Mouse (Mus musculus): Measurements from ENCODE around the gene Ppp2r2c. TPM values are rescaled to one million over a fixed set of nuclear protein-coding genes. Genes with fewer than 3 reads are reported as not detected.

Gene Ppp2r2c
- polyA plus RNA-seq, 1 experiment from 2014 or later: 12.2 TPM

DNA sequence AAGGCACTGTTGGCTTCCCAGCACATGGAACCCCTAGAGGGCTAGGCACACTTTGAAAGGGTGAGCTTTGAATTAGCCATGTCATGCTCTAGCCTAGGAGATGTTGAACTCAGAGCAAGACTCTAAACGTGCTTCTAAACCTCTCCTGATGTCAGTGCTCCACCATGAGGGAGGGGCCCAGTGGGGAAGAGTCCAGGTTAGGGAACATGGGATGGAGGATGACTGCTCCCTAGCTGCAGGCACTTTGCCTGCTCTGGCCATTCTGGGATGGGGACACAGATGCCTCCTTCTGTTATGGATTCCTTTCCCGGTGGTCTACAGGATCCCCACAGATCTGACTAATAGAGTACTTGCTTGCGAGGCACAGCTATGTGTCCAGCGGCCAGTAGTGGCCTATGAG, 48.9 kb downstream of the Ppp2r2c start:
- Histone ChIP-seq H3K27ac (no peak overlapping the region), H3K9me3 (no peaks in the 10 kb centered on the region), H3K36me3 (no peaks in the 10 kb centered on the region), H3K27me3 (no peaks in the 10 kb centered on the region), H3K9ac (replicated peaks) (no peak overlapping the region), H3K4me3 (replicated peaks) (no peak overlapping the region), H3K4me2 (replicated peaks) (no peak overlapping the region), H3K4me1 (replicated peaks) (peaks cover 15% of the 10 kb centered on the region)
- WGBS: 77% methylated on average over 4 of the region's 4 CpGs
- no peak for ATAC-seq

DNA sequence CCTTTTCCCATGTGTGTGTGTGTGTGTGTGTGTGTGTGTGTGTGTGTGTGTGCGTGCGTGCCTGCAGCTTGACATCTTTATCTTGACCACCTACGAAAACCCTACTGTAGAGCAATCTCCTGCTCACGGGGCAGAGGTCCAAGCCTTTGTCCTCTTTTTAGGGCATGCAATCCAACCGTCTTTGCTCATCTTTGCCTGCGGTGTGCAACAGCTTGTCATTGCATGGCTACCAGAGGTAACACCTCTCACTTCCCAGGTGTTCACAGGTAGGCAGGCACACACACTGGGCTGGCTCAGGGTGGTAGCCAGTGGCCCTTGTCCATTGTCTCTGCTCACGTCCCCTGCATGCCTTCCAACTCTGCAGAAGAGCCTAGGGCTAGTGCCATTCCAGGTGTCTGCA, 49.7 kb downstream of the Ppp2r2c start:
- Histone ChIP-seq H3K9me3 (no peaks in the 10 kb centered on the region), H3K4me3 (replicated peaks) (no peak overlapping the region), H3K27ac (no peak overlapping the region), H3K36me3 (no peaks in the 10 kb centered on the region), H3K4me1 (replicated peaks) (peaks cover 15% of the 10 kb centered on the region), H3K9ac (replicated peaks) (no peak overlapping the region), H3K4me2 (replicated peaks) (no peak overlapping the region), H3K27me3 (no peaks in the 10 kb centered on the region)
- no peak for ATAC-seq
- 78% methylated on average over 7 of the region's 7 CpGs for WGBS

DNA sequence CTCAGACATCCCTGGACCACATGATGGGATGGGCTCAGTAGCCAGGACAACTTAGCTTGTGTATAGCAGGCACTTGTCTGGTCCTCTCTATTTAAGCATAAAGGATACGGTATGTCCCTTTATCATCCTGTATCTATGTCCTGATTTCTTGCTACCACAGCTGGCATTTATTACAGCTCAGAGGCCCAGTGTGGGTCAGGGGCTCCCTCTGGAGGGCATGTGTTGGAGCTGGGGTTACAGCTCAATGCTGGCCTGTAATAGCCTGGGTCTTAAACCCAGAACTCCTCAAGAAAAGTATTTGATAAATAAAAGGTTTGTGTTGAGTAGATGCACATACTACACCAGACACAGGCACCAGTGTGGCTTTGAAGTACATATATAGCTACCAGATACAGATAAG, 51.8 kb downstream of the Ppp2r2c start:
- Histone ChIP-seq H3K4me2 (replicated peaks) (no peak overlapping the region), H3K9ac (replicated peaks) (no peak overlapping the region), H3K27me3 (no peaks in the 10 kb centered on the region), H3K4me3 (replicated peaks) (no peak overlapping the region), H3K27ac (no peak overlapping the region), H3K36me3 (no peaks in the 10 kb centered on the region), H3K4me1 (replicated peaks) (peaks cover 21% of the 10 kb centered on the region), H3K9me3 (no peaks in the 10 kb centered on the region)
- 0 out of 2 replicates have a peak, but pooled peaks have one; percentile 13 for ATAC-seq
- 36% methylated on average over 1 of the region's 1 CpGs for WGBS

DNA sequence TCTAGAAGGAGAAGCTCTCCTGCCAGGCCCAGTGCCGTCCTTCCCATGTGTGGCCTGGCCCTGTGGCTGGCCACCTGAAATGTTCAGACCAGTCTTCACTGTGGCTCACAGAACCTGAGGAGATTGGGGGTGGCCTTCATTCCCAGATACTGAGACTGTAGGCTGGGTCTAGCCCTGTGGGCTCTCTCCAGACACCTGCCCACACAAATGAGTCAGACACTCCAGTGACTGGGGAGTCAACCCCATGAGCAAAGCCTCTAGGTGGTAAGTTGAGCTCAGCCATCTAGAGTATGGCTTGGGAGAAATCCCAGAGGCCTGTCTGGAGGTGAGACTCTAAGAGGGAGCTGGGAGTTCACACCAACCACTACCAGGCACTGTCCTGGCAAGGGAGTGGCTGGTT, 53.6 kb downstream of the Ppp2r2c start:
- Histone ChIP-seq H3K4me2 (replicated peaks) (no peak overlapping the region), H3K9ac (replicated peaks) (no peak overlapping the region), H3K9me3 (no peaks in the 10 kb centered on the region), H3K4me1 (replicated peaks) (peaks cover 21% of the 10 kb centered on the region), H3K36me3 (no peaks in the 10 kb centered on the region), H3K4me3 (replicated peaks) (no peak overlapping the region), H3K27me3 (no peaks in the 10 kb centered on the region), H3K27ac (no peak overlapping the region)
- no peak for ATAC-seq
- 93% methylated on average over 1 of the region's 1 CpGs for WGBS

DNA sequence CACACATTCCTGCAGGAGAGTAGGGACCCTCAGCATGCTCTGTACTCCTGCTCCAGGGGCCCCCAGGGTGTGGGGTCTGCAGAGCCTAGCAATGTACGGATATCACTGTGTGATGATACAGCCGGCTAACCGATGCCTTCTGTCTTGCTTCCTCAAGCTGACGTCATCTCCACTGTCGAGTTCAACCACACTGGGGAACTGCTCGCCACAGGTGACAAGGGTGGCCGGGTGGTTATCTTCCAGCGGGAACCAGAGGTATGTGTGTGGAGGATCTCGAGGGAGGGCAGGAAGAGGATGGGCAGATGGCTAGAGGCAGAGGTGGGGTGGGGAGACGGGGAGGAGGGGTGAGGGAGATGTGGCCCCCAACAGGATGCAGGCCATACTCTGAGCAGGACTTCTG, 54.5 kb downstream of the Ppp2r2c start:
- ATAC-seq: no peak
- Histone ChIP-seq H3K9me3 (no peaks in the 10 kb centered on the region), H3K27ac (no peak overlapping the region), H3K36me3 (no peaks in the 10 kb centered on the region), H3K27me3 (no peaks in the 10 kb centered on the region), H3K4me2 (replicated peaks) (no peak overlapping the region), H3K9ac (replicated peaks) (no peak overlapping the region), H3K4me3 (replicated peaks) (no peak overlapping the region), H3K4me1 (replicated peaks) (peaks cover 21% of the 10 kb centered on the region)
- 83% methylated on average over 10 of the region's 10 CpGs for WGBS

DNA sequence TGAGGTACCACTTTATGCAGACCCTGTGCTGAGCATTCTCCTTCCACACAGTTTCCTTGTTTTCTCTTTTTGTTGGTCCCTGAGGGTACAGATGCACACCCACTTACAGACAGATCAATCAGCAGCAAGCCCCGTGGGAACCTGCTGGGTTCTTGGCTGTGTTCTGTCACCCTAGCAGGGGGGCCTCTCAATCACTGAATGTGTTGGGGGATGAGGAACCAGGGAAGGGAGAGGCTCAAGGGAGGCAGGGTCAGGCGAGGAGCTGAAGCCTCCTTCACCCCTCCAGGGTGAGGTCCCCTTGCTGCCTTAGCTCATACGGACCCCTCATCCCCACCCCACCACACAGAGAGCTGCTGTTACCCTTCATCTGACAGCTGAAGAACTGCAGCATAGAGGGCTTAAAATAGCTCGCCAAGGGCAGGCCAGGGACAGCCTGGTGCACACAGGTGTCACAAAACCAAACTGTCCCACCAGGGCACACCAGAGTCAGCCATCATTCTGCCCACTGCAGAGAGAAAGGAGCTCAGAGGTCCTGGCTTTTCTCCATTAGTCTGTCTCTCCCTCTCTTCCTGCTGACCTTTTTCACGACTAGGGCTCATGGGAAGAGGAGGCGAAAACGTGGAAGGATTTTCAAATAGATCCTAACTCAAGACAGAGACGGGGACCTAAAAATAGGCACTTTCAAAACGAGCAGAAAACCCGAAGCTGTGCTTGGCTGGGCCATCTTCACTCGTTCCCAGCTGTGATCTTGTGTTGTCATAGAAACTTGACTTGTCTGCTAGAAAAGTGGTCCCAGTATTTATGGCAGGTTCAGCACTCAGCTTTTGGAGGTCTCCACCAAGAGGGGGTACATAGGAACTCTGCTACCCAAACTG, 55.8 kb downstream of the Ppp2r2c start:
- no peak overlapping the region for H3K4me2 ChIP-seq (replicated peaks)
- no peaks in the 10 kb centered on the region for H3K27me3 ChIP-seq
- H3K27ac ChIP-seq: no peak overlapping the region
- H3K4me3 ChIP-seq (replicated peaks): no peak overlapping the region
- no peak for ATAC-seq
- H3K9ac ChIP-seq (replicated peaks): no peak overlapping the region
- no peaks in the 10 kb centered on the region for H3K9me3 ChIP-seq
- 54% methylated on average over 11 of the region's 11 CpGs for WGBS
- H3K36me3 ChIP-seq: no peaks in the 10 kb centered on the region
- peaks cover 10% of the 10 kb centered on the region for H3K4me1 ChIP-seq (replicated peaks)

DNA sequence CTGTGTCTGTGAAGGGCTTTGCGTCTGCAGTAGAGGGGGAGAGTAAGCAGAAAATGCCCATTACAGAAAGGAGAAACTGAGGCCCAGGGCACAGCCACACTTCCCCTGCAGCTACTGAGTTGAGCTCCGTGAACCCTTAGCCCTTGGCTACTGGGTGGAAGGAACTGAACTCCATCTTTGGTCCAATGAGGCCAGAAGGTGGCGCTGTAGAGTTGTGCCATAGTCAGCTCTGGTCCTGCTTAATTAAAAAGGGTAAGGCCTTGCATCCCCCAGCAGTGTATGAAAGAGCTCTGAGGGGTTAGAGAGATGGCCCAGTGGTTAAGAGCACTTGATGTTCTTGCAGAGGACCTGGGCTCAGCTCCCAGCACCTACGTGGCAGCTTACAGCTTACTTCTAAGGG, 60.4 kb downstream of the Ppp2r2c start:
- H3K9ac ChIP-seq (replicated peaks): no peak overlapping the region
- peaks cover 4% of the 10 kb centered on the region for H3K4me1 ChIP-seq (replicated peaks)
- no peak overlapping the region for H3K4me2 ChIP-seq (replicated peaks)
- H3K9me3 ChIP-seq: no peaks in the 10 kb centered on the region
- H3K36me3 ChIP-seq: peaks cover 5% of the 10 kb centered on the region; the same call in 1 of the 2 replicates
- no peak overlapping the region for H3K4me3 ChIP-seq (replicated peaks)
- H3K27ac ChIP-seq: no peak overlapping the region
- no peaks in the 10 kb centered on the region for H3K27me3 ChIP-seq
- 49% methylated on average over 4 of the region's 4 CpGs for WGBS
- no peak for ATAC-seq

DNA sequence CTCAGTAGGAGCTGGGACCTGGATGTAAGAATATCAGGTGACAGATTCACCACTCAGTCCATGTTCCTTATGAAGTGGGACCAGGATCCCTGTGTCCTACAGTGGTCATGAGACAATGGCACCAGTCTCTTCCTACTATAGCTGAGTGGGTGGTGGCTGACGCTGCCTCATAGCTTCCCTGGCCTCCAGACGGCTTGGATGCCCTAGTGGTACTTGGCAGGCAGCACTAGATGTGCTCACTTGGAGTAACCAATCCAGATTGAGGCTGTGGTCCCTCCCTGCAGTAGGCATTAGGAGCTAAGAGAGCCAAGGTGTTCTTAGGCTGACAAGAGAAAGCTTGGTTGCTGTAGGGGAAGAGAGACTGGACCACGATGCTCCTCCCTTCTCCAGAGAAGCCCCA, 61.1 kb downstream of the Ppp2r2c start:
- H3K4me2 ChIP-seq (replicated peaks): no peak overlapping the region
- ATAC-seq: no peak
- peaks cover 5% of the 10 kb centered on the region; the same call in 1 of the 2 replicates for H3K36me3 ChIP-seq
- no peak overlapping the region for H3K9ac ChIP-seq (replicated peaks)
- no peak overlapping the region for H3K27ac ChIP-seq
- WGBS: 58% methylated on average over 3 of the region's 3 CpGs
- no peaks in the 10 kb centered on the region for H3K4me1 ChIP-seq (replicated peaks)
- H3K4me3 ChIP-seq (replicated peaks): no peak overlapping the region
- H3K9me3 ChIP-seq: no peaks in the 10 kb centered on the region
- H3K27me3 ChIP-seq: no peaks in the 10 kb centered on the region

DNA sequence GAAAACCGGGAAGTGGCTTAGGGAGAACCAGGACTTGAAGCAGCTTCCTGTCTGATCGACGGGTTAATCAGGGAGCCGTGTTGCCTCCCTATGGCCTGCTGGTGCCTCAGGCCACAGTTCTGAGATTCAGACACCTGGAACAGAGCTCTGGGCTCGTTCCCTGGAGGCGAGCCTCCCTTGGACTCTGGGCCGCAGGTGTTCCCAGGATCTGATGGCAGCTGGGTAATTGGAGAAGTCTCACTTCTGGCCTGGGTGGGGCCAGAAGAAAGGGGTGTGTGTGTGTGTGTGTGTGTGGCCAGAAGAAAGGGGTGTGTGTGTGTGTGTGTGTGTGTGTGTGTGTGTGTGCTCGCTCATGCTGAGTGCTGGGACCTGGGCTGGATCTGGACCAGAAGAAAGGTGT, 65.1 kb downstream of the Ppp2r2c start:
- Histone ChIP-seq H3K4me1 (replicated peaks) (peaks cover 17% of the 10 kb centered on the region), H3K9ac (replicated peaks) (no peak overlapping the region), H3K27me3 (no peaks in the 10 kb centered on the region), H3K27ac (no peak overlapping the region), H3K36me3 (peaks cover 5% of the 10 kb centered on the region; the same call in 1 of the 2 replicates), H3K9me3 (no peaks in the 10 kb centered on the region), H3K4me2 (replicated peaks) (no peak overlapping the region), H3K4me3 (replicated peaks) (no peak overlapping the region)
- WGBS: 69% methylated on average over 7 of the region's 8 CpGs
- ATAC-seq: no peak

DNA sequence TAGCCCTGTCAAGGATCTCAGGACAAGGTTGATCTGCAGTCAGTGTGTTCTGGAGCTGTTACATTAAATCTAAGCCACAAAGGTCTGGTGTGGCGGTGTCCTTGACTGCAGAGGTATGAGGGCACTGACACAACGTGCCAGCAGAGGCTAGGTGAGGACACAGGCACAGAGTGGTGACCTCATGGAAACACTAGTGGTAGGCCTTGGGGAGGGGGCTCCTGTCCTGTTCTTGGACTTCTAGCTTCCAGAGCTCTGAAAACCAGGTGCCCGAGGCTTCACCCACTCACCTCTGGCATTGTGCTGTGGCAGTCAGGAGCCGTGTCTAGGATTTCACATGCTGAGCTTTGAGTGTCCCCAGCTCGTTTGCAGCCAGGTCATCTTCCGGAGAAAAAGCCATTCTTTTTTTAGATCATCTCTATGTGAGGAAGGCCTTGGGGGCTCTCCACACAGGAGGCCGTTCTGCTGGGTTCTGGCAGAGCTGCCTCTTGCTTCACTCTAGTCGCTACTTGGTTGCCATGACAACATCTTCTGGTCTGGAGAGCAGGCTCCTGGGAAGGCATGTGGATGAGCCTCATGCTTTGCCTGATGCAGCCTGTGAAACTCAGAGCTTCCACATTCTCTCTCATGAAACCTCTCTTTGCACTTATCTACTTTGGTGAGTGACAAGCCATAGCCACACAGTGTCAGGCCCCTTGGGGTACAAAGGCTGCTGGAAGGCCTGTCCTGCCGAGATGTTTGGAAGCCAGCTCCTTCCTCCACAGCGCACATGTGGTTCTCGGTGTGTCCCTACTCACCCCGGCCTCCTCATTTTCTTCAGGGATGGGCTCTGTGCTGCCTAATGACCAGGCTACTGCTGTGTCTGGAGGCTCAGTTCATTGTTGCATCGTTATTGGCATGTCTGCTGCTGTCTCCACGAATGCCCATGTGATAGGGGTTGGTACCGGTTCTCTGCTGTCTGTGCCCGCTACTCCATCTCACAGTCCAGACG, 67.5 kb downstream of the Ppp2r2c start:
- Histone ChIP-seq H3K9ac (replicated peaks) (no peak overlapping the region), H3K27ac (peak overlapping the region; percentile 61), H3K9me3 (no peaks in the 10 kb centered on the region), H3K27me3 (no peaks in the 10 kb centered on the region), H3K36me3 (peaks cover 5% of the 10 kb centered on the region; the same call in 1 of the 2 replicates), H3K4me1 (replicated peaks) (peaks cover 17% of the 10 kb centered on the region), H3K4me3 (replicated peaks) (no peak overlapping the region), H3K4me2 (replicated peaks) (no peak overlapping the region)
- 55% methylated on average over 17 of the region's 17 CpGs for WGBS
- ATAC-seq: peak; percentile 85

DNA sequence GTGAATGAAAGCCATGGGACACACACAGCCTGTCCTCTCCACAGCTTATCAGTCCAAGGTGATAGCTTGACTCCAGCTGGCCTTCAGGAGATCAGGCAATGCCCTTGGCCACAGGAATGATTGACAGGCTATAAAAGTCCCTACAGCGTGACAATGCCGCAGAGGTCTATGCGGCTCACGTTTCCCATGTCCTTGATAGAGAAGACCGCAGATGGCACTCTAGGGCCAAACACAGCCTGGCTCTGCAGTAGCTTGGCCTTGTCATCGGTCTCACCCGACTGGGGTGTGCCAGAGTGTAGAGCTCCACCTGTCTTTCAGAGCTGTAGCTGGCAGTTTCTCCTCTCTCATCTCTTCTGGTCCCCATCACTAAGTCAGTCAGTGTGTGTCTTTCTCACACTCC, 68.2 kb downstream of the Ppp2r2c start:
- no peak for ATAC-seq
- Histone ChIP-seq H3K9me3 (no peaks in the 10 kb centered on the region), H3K4me2 (replicated peaks) (no peak overlapping the region), H3K4me1 (replicated peaks) (peaks cover 17% of the 10 kb centered on the region), H3K9ac (replicated peaks) (no peak overlapping the region), H3K36me3 (peaks cover 4% of the 10 kb centered on the region; the same call in 1 of the 2 replicates), H3K4me3 (replicated peaks) (no peak overlapping the region), H3K27me3 (no peaks in the 10 kb centered on the region), H3K27ac (peak overlapping the region; percentile 61)
- 83% methylated on average over 7 of the region's 7 CpGs for WGBS

DNA sequence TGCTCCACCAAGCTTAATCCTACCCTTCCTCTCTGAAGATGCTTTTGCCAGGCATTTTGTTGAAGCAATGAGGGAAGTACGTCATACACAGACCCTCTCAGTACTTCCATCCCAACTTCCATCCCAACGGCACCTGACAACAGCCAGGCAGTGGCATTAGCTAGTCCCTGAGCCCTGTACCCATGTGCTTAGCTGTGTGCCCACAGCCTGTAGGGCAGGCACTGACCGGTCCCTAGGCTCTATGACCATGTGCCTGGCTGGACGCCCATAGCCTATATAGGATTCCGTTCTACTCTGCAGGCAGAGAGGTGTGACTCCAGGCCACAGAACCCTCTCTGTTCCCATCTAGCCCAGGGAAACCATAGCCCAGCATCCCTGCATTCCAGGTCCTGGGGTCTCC, 69.7 kb downstream of the Ppp2r2c start:
- Histone ChIP-seq H3K9me3 (no peaks in the 10 kb centered on the region), H3K27me3 (no peaks in the 10 kb centered on the region), H3K27ac (no peak overlapping the region), H3K36me3 (no peaks in the 10 kb centered on the region), H3K4me1 (replicated peaks) (peaks cover 17% of the 10 kb centered on the region), H3K4me3 (replicated peaks) (no peak overlapping the region), H3K9ac (replicated peaks) (no peak overlapping the region), H3K4me2 (replicated peaks) (no peak overlapping the region)
- no peak for ATAC-seq
- 90% methylated on average over 5 of the region's 5 CpGs for WGBS

Data from midbrain, embryonic 13.5 days (tissue).